Mouse (Mus musculus) frontal cortex, adult (tissue): ENCODE measurements at regions not wholly inside any gene's neighbourhood (a gene's known extent, or its start where the extent isn't known, plus 50 kb on each side); places are given as distances from the start of the nearest gene placed in this dataset.

ENCODE experiments used
- ATAC-seq: cut with Nextera tagmentation; 2 replicates; pipeline ENCODE4 v1.9.2; 2017; ENCODE audit warnings: mild to moderate bottlenecking, moderate library complexity, mixed read lengths; ENCODE audit not compliant: low TSS enrichment

DNA sequence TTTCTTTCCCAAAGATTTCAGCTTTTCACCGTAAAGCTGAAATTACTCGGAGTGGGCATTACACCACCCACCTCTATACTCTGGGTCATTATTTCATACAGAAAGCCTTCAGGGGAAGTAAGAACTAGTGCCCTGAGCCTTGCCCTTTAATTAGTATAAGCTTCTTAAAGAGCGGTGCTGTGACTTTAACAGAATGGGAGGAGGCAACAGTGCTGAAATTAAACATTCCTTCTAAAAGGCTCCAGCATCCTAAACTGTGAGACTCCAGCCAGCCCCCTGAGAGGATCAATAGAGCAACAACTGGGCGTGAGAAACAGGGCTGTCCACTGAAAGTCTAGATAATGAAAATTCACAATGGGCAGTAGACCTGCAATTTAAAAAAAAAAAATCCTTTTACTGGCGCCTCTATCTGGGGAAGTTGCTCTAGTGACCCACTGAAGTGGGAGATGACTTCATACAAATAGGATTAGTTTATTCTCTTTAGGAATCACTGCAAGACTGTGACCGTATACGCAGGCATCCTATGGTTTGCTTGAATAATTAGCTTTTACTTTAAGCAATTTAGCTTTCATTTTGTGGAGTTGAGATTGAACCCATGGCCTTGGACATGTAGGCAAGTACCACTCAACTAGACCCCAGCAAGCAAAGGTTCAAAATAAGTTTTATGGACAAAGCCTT is 233.9 kb downstream of the Ube2cbp start:
- ATAC-seq: no peak

DNA sequence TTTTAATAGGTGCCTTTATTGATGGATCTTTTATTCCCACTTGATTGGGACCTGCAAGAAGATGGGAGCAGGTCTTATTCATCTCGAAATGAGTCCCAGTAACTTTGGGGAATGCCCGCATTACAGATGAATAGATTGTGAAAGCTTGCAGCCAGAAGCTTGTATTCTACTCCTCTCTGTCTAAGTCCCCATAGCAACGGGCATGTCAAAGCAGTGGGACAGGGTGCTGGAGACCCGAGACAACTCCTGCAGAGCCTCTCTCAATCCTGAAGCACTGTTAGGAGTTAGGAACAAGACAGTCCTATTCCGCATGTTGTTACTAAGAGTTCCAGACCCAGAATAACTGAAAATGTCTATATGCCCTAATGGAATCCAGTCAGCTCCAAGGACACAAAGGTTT is 233.1 kb downstream of the Ube2cbp start:
- no peak for ATAC-seq

GRCm38 (mm10) chr9:86232174-86232573 is 232.6 kb downstream of the Ube2cbp start:
- ATAC-seq: no peak

DNA sequence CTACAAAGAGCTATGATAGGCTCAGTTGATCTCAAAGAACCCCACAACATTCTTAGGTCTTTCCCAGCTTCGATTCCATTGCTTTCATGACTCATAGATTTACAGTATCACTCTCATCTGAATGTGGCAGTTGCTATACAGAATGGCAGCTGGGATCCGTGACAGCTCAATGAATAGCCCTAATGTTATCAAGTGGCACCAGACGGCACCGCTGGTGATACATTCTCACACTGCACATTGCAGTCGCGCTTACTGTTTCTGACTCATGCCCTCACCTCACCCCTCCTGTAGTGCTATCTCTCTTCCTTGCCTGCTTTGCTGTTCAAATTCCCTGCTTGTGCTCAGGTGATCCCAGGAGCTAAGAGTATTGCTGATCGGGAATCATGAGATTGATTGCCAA is 231.0 kb downstream of the Ube2cbp start:
- ATAC-seq: no peak

GRCm38 (mm10) chr9:86238691-86239090 is 226.1 kb downstream of the Ube2cbp start:
- no peak for ATAC-seq

GRCm38 (mm10) chr9:86240287-86240686 is 224.5 kb downstream of the Ube2cbp start:
- no peak for ATAC-seq

- no peak for ATAC-seq
Measured at GRCm38 (mm10) chr9:86240896-86241295, 223.9 kb downstream of the Ube2cbp start.

GRCm38 (mm10) chr9:86250197-86250596 is 214.6 kb downstream of the Ube2cbp start:
- ATAC-seq: no peak

DNA sequence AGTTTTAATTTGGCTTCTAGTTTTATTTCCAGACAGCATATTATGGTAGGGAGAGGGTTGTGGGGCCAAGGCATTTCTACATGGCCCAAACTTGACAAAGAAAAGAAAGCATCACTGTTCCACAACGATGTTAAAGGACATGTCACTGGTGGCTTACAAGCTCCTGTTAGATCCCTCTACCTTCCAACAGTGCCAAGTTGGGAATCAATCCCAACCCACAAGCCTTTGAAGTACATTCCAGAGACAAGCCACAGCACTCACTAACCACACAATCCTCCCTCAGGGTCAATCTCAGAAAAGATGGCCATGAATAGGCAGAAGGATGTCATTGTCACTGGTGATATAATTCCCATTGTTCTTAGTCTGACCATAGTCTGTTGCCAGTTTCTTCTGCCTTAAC is 213.4 kb downstream of the Ube2cbp start:
- ATAC-seq: no peak
